8 mouse cellular contexts compared by ENCODE assay signal in the genomic region with DNA sequence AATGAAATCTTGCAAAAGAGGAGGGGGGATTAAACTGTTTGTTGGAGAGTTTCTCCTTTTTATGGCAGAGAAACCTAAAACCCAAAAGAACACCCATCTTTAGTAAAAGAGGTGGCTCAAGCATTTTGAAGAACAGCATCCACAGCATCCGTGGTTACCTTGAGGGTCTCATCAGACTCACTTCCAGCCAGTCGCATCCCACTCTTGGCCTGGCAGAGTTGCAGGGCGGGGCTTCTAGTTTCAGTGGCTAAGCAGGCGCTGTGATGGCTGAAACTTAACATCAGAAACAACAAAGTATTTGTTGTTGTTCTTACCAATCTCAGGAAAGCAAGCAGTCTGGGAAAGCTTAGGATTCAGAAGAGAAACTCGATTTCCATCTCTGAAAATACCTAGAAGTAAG. TPM values are rescaled to one million over a fixed set of nuclear protein-coding genes. Genes with fewer than 3 reads are reported as not detected.
DNase-seq lines count a peak whose midpoint lies in the region; ATAC-seq lines count a peak whose summit lies in the region.

No protein-coding gene starts in this region.

- ATAC-seq in kidney, embryonic 15.5 days (replicated peaks; ENCODE audit: low FRiP score), result no peak
- ATAC-seq in embryonic facial prominence, embryonic 11.5 days (replicated peaks; ENCODE audit: insufficient number of reproducible peaks, low FRiP score, low TSS enrichment, low read depth), result no peak
- ATAC-seq in hindbrain, embryonic 13.5 days (ENCODE audit: low FRiP score), result no peak
- ATAC-seq in midbrain, embryonic 13.5 days, result no peak

- H3K4me1 ChIP-seq in kidney, embryonic 15.5 days, result peaks cover 41% of the 10 kb centered on the region
- no peaks in the 10 kb centered on the region for H3K4me1 ChIP-seq in embryonic facial prominence, embryonic 11.5 days (ENCODE audit: control insufficient read depth, insufficient read depth, low read length)
- H3K4me1 ChIP-seq in hindbrain, embryonic 13.5 days (replicated peaks), result peaks cover 43% of the 10 kb centered on the region
- H3K4me1 ChIP-seq in midbrain, embryonic 13.5 days (replicated peaks), result peaks cover 43% of the 10 kb centered on the region

- H3K27ac ChIP-seq in kidney, embryonic 15.5 days, result peak overlapping the region; percentile 98; the same call in 1 of the 2 replicates
- H3K27ac ChIP-seq in embryonic facial prominence, embryonic 11.5 days (replicated peaks; ENCODE audit: low read depth, low read length), result no peak overlapping the region
- peak overlapping the region; percentile 97 for H3K27ac ChIP-seq in hindbrain, embryonic 13.5 days
- H3K27ac ChIP-seq in midbrain, embryonic 13.5 days, result peak overlapping the region; percentile 98; the same call in 1 of the 2 replicates

- no peak for DNase-seq in kidney, adult 11 months
- DNase-seq in embryonic facial prominence, embryonic 11.5 days (ENCODE audit: low spot score), result peak; percentile 20
- no peak for DNase-seq in cerebellum, postnatal 36 days
- no peak for DNase-seq in adrenal gland, adult 8-10 months
- no peak for DNase-seq in layer of hippocampus, adult 9-11 months

- H3K27me3 ChIP-seq in kidney, embryonic 15.5 days, result 0 out of 2 replicates have a peak, but pooled peaks cover 4% of the 10 kb centered on the region
- H3K27me3 ChIP-seq in embryonic facial prominence, embryonic 11.5 days (ENCODE audit: control insufficient read depth, insufficient read depth, low read length), result no peaks in the 10 kb centered on the region
- H3K27me3 ChIP-seq in hindbrain, embryonic 13.5 days, result no peaks in the 10 kb centered on the region
- H3K27me3 ChIP-seq in midbrain, embryonic 13.5 days, result peaks cover 10% of the 10 kb centered on the region; the same call in 1 of the 2 replicates

- peak overlapping the region; percentile 89 for H3K4me2 ChIP-seq in kidney, embryonic 15.5 days
- H3K4me2 ChIP-seq in embryonic facial prominence, embryonic 11.5 days (ENCODE audit: low read depth, low read length), result peak overlapping the region; percentile 77
- peak overlapping the region; percentile 62 for H3K4me2 ChIP-seq in hindbrain, embryonic 13.5 days
- peak overlapping the region; percentile 72 for H3K4me2 ChIP-seq in midbrain, embryonic 13.5 days (replicated peaks)

- no peaks in the 10 kb centered on the region for H3K36me3 ChIP-seq in kidney, embryonic 15.5 days
- H3K36me3 ChIP-seq in embryonic facial prominence, embryonic 11.5 days (replicated peaks; ENCODE audit: control insufficient read depth, insufficient read depth, low read depth, low read length), result no peaks in the 10 kb centered on the region
- H3K36me3 ChIP-seq in hindbrain, embryonic 13.5 days, result no peaks in the 10 kb centered on the region
- no peaks in the 10 kb centered on the region for H3K36me3 ChIP-seq in midbrain, embryonic 13.5 days

- peak overlapping the region; percentile 61 for H3K9ac ChIP-seq in kidney, embryonic 15.5 days
- no peak overlapping the region; the same call in 1 of the 2 replicates for H3K9ac ChIP-seq in embryonic facial prominence, embryonic 11.5 days (replicated peaks; ENCODE audit: low read length)
- peak overlapping the region; percentile 97 for H3K9ac ChIP-seq in hindbrain, embryonic 13.5 days
- peak overlapping the region; percentile 90 for H3K9ac ChIP-seq in midbrain, embryonic 13.5 days (replicated peaks)

- H3K9me3 ChIP-seq in kidney, embryonic 15.5 days (replicated peaks), result no peaks in the 10 kb centered on the region
- H3K9me3 ChIP-seq in embryonic facial prominence, embryonic 11.5 days (replicated peaks; ENCODE audit: control insufficient read depth, low read length), result no peaks in the 10 kb centered on the region
- no peaks in the 10 kb centered on the region for H3K9me3 ChIP-seq in hindbrain, embryonic 13.5 days
- H3K9me3 ChIP-seq in midbrain, embryonic 13.5 days, result no peaks in the 10 kb centered on the region

- WGBS in kidney, embryonic 15.5 days, result 17% methylated on average over 5 of the region's 5 CpGs
- WGBS in embryonic facial prominence, embryonic 11.5 days, result 17% methylated on average over 5 of the region's 5 CpGs
- WGBS in hindbrain, embryonic 13.5 days, result 18% methylated on average over 5 of the region's 5 CpGs
- 22% methylated on average over 5 of the region's 5 CpGs for WGBS in midbrain, embryonic 13.5 days

- H3K4me3 ChIP-seq in kidney, embryonic 15.5 days (replicated peaks), result peak overlapping the region; percentile 84
- H3K4me3 ChIP-seq in embryonic facial prominence, embryonic 11.5 days (ENCODE audit: low read depth, low read length), result peak overlapping the region; percentile 85
- H3K4me3 ChIP-seq in hindbrain, embryonic 13.5 days, result peak overlapping the region; percentile 88
- H3K4me3 ChIP-seq in midbrain, embryonic 13.5 days (replicated peaks), result peak overlapping the region; percentile 83

RNA-seq across cellular contexts. Expression of a gene that starts 0.8 kb away (rescaled TPM):
- polyA plus RNA-seq in kidney, embryonic 15.5 days (2015; fragmentation: Nextera tagmentation; extraction: Ambion mirVana), result 220 and 247 TPM in 2 replicates
- 87.9 and 89.5 TPM in 2 replicates for polyA plus RNA-seq in embryonic facial prominence, embryonic 11.5 days (2014; fragmentation: Nextera tagmentation; extraction: Ambion mirVana)
- 44.2 and 50.4 TPM in 2 replicates for polyA plus RNA-seq in hindbrain, embryonic 13.5 days (2015; fragmentation: Nextera tagmentation; extraction: Ambion mirVana)
- polyA plus RNA-seq in midbrain, embryonic 13.5 days (2015; fragmentation: Nextera tagmentation; extraction: Ambion mirVana), result 37.8 and 40.6 TPM in 2 replicates
- 100 to 1,000 TPM; 800 to 966 (median 845) TPM for total RNA-seq in adrenal gland, adult 8-10 months (2022)
